21 mouse cellular contexts compared by ENCODE assay signal in genomic region chr5:72798563-72798962, GRCm38 (mm10). TPM values are rescaled to one million over a fixed set of nuclear protein-coding genes. Genes with fewer than 3 reads are reported as not detected.
"Had no signal": no experiment of that assay in that cellular context is flagged by ENCODE, and none has a peak within 500 bp of the region (broad histone marks: within the 10 kb centered on the region; RNA-seq: fewer than 3 reads in every experiment).

No protein-coding gene starts in this region.

- H3K4me2 ChIP-seq: liver, embryonic 11.5 days; liver, embryonic 13.5 days; liver, embryonic 15.5 days; lung, embryonic 15.5 days; neural tube, embryonic 12.5 days; stomach, embryonic 15.5 days had no signal

- H3K9ac ChIP-seq: liver, embryonic 13.5 days; liver, embryonic 15.5 days; liver, postnatal 0 days; lung, embryonic 15.5 days; neural tube, embryonic 12.5 days; stomach, embryonic 15.5 days had no signal

- H3K4me3 ChIP-seq: liver, embryonic 13.5 days; liver, embryonic 15.5 days; lung, embryonic 15.5 days; megakaryocyte, embryonic 14.5 days; neural tube, embryonic 12.5 days; stomach, embryonic 15.5 days had no signal

- H3K4me1 ChIP-seq: neural tube, embryonic 12.5 days; stomach, embryonic 15.5 days had no signal

- H3K27me3 ChIP-seq: liver, embryonic 13.5 days; liver, embryonic 15.5 days; lung, embryonic 15.5 days; megakaryocyte, embryonic 14.5 days; neural tube, embryonic 12.5 days; stomach, embryonic 15.5 days had no signal

- H3K36me3 ChIP-seq: liver, embryonic 13.5 days; liver, embryonic 15.5 days; lung, embryonic 15.5 days; neural tube, embryonic 12.5 days; stomach, embryonic 15.5 days had no signal

- H3K27ac ChIP-seq: liver, embryonic 13.5 days; liver, embryonic 15.5 days; lung, embryonic 15.5 days; macrophage; neural tube, embryonic 12.5 days; stomach, embryonic 15.5 days; stomach, postnatal 0 days had no signal

- DNase-seq: liver; liver, embryonic 13.5 days; liver, postnatal 0 days; lung, adult 2 months; lung, postnatal 14 days; lung, postnatal 36 days; right cerebral cortex, postnatal 14 days; right cerebral cortex, postnatal 4 days; spleen, adult 18-20 months; thymus, adult 18-20 months; thymus, postnatal 14 days; thymus, postnatal 36 days had no signal

- ATAC-seq: liver, postnatal 0 days; lung, postnatal 0 days had no signal

- H3K9me3 ChIP-seq: liver, embryonic 13.5 days; liver, embryonic 15.5 days; lung, embryonic 15.5 days; megakaryocyte, embryonic 14.5 days; neural tube, embryonic 12.5 days; stomach, embryonic 15.5 days had no signal

RNA-seq across cellular contexts. Expression of gene Txk, which starts 46.0 kb away (rescaled TPM):
- polyA plus RNA-seq: liver, embryonic 11.5 days; liver, embryonic 13.5 days had no signal
